Mouse (Mus musculus): Measurements from ENCODE around the gene Spns1. TPM values are rescaled to one million over a fixed set of nuclear protein-coding genes. Genes with fewer than 3 reads are reported as not detected.

Spns1 gene
- total RNA-seq (2014; rRNA removed) (97.1 and 119 TPM in 2 replicates), polyA plus RNA-seq (2015; fragmentation: Nextera tagmentation; extraction: Ambion mirVana) (88.9 and 89.5 TPM in 2 replicates)

DNA sequence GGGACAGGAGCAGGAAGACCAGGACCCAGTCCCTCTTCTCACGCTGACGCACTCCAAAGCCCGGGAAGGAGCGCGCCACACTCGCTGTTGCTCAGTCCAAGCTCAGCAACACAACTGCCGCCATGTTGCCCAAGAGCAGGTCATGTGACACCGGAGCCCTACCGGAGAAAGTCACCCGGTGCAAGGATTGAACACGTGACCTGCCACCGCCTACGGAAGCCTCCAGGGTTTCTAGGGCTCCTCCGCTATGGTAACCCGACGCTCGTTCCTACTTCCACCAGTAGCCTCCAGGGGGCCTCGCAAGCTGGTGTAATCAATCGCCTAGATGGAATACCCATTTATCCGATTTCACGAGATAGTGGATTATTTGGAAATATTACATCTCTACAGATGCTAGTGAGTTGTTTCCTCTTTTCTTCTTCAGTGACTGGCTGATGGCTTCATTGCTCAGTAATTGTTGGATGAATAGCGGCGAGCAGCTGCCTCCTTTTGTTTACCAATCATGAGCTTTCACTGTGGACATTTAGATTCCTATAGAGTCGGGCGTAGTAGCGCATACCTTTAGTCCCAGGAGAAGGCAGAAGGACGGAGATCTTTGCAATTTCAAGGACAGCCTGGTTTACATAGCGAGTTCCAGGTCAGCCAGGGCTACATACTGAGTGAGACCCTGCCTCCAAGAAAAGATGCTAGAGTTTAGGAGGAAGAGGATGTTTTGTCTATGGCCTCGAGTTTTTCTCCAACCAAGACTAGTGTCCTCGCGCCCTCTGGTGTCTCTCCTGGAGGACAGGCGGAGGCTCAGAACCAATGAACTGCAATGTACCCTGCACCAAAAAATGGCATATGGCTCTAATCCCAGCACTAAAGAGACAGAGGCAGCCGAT lies at the start of gene Spns1:
TSS of gene Spns1 (minus strand) at position 173 of the 881 bp plus-strand sequence.
- Histone ChIP-seq H3K36me3 (ENCODE audit: insufficient read depth, low read length) (peaks cover 12% of the 10 kb centered on the region), H3K4me1 (ENCODE audit: insufficient read depth, low read length) (peaks cover 8% of the 10 kb centered on the region; the same call in 1 of the 2 replicates), H3K9ac (replicated peaks; ENCODE audit: low read length, poor library complexity, severe bottlenecking) (peak within 1 kb of the TSS; percentile 82), H3K4me3 (ENCODE audit: low read depth, low read length) (peak within 1 kb of the TSS; percentile 91), H3K9me3 (ENCODE audit: low read length) (no peaks in the 10 kb centered on the region), H3K4me2 (ENCODE audit: low read depth, low read length, poor library complexity, severe bottlenecking) (peak within 1 kb of the TSS; percentile 96), H3K27me3 (ENCODE audit: insufficient read depth, low read length) (no peaks in the 10 kb centered on the region), H3K27ac (ENCODE audit: low read depth, low read length) (peak within 1 kb of the TSS; percentile 81)
- TF ChIP-seq CTCF (IDR thresholded peaks at IDR 0.05), result peak; percentile 91
- DNase-seq (ENCODE audit: low spot score), result peak; percentile 99
- peak; percentile 96 for ATAC-seq (ENCODE audit: low FRiP score)
- under 1% methylated on average over 33 of the region's 33 CpGs for WGBS

DNA sequence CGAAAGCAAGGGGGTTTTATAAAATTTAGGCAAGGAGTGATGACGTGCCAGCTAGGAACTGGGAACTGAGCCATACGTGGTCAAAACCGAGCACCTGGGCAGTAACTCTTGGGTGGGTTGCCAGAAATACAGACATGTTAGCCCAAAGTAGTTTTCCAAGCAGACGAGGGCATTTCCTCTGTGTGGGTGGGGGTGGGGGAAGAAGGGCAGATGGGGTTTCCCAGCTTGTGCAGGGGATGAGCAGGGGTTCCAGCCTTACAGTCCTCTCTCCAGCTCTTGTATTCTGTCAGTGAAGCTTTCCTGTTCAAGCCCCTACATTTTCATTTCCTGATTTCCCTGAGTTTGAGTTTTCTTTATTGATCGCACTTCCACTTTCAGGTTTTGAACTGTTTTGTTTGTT lies 46.9 kb upstream of the Spns1 start:
- Histone ChIP-seq H3K36me3 (ENCODE audit: insufficient read depth, low read length) (no peaks in the 10 kb centered on the region), H3K27ac (ENCODE audit: low read depth, low read length) (no peak overlapping the region), H3K9ac (replicated peaks; ENCODE audit: low read length, poor library complexity, severe bottlenecking) (no peak overlapping the region), H3K4me3 (ENCODE audit: low read depth, low read length) (no peak overlapping the region), H3K4me2 (ENCODE audit: low read depth, low read length, poor library complexity, severe bottlenecking) (no peak overlapping the region), H3K27me3 (ENCODE audit: insufficient read depth, low read length) (no peaks in the 10 kb centered on the region), H3K9me3 (ENCODE audit: low read length) (no peaks in the 10 kb centered on the region), H3K4me1 (ENCODE audit: insufficient read depth, low read length) (no peaks in the 10 kb centered on the region)
- no peak for DNase-seq (ENCODE audit: low spot score)
- no peak for TF ChIP-seq CTCF (IDR thresholded peaks at IDR 0.05)
- WGBS, result 87% methylated on average over 6 of the region's 6 CpGs
- no peak for ATAC-seq (ENCODE audit: low FRiP score)

DNA sequence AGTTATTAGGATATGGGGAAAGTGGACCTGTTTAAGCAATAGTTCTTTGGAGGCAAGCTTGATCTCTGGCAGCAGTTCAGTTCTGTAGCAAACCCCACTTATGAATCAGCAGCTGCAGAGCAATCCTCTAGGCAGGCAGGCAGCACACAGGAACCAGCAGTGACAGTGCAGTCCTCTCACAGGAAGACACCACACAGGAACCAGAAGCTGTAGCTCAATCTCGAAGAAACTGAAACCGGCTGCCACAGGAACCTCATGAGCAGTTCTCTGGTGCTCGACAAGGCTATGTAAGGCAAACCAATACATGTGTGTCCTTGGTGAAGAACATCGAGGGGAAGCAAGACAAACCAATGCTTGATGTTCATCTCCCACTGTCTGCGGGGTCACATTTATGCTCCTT lies 44.5 kb upstream of the Spns1 start:
- H3K27ac ChIP-seq (ENCODE audit: low read depth, low read length), result no peak overlapping the region
- H3K27me3 ChIP-seq (ENCODE audit: insufficient read depth, low read length), result no peaks in the 10 kb centered on the region
- no peaks in the 10 kb centered on the region for H3K4me1 ChIP-seq (ENCODE audit: insufficient read depth, low read length)
- H3K36me3 ChIP-seq (ENCODE audit: insufficient read depth, low read length), result no peaks in the 10 kb centered on the region
- TF ChIP-seq CTCF (IDR thresholded peaks at IDR 0.05), result no peak
- DNase-seq (ENCODE audit: low spot score) (no peak), ATAC-seq (ENCODE audit: low FRiP score) (no peak)
- H3K9ac ChIP-seq (replicated peaks; ENCODE audit: low read length, poor library complexity, severe bottlenecking), result no peak overlapping the region
- 91% methylated on average over 5 of the region's 5 CpGs for WGBS
- H3K9me3 ChIP-seq (ENCODE audit: low read length), result no peaks in the 10 kb centered on the region
- no peak overlapping the region for H3K4me3 ChIP-seq (ENCODE audit: low read depth, low read length)
- no peak overlapping the region for H3K4me2 ChIP-seq (ENCODE audit: low read depth, low read length, poor library complexity, severe bottlenecking)

DNA sequence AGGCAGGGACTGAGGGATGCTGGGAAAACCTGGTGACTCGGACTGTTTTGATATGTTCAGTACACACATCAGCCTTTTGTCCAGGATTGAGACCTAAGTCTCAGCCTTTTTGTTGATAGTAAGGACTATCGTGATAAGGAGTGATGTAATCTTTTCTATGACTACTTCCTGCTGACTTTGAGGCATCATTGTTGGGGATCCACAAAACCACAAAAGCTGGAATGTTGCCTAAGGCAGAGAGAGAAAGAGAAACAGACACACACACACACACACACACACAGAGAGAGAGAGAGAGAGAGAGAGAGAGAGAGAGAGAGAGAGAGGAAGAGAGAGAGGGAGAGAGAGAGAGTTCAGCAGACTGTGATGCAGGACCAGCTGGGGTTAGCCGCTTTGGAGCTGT lies 41.2 kb upstream of the Spns1 start:
- H3K9ac ChIP-seq (replicated peaks; ENCODE audit: low read length, poor library complexity, severe bottlenecking), result no peak overlapping the region
- H3K4me1 ChIP-seq (ENCODE audit: insufficient read depth, low read length), result no peaks in the 10 kb centered on the region
- ATAC-seq (ENCODE audit: low FRiP score) (no peak), DNase-seq (ENCODE audit: low spot score) (no peak)
- H3K36me3 ChIP-seq (ENCODE audit: insufficient read depth, low read length), result no peaks in the 10 kb centered on the region
- 68% methylated on average over 3 of the region's 3 CpGs for WGBS
- TF ChIP-seq CTCF (IDR thresholded peaks at IDR 0.05), result no peak
- no peak overlapping the region for H3K27ac ChIP-seq (ENCODE audit: low read depth, low read length)
- no peaks in the 10 kb centered on the region for H3K9me3 ChIP-seq (ENCODE audit: low read length)
- no peak overlapping the region for H3K4me2 ChIP-seq (ENCODE audit: low read depth, low read length, poor library complexity, severe bottlenecking)
- no peaks in the 10 kb centered on the region for H3K27me3 ChIP-seq (ENCODE audit: insufficient read depth, low read length)
- no peak overlapping the region for H3K4me3 ChIP-seq (ENCODE audit: low read depth, low read length)

DNA sequence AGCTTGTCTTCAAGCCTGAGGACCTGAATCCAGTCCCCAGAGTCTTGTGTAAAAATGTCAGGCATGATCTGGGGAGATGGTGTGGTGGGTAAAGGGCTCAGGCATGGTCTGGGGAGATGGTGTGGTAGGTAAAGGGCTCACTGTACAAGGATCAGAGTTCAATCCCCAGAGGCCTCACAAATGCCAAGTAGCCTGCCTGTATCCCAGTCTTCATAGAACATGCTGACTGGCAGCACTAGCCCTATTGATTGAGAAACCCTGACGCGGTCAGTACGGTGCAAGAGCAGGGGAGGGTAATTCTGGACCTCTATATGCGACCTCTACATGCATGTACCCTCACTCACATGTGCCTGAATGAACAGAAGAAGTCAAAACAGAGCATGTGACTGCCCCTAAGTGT lies 40.4 kb upstream of the Spns1 start:
- Histone ChIP-seq H3K27me3 (ENCODE audit: insufficient read depth, low read length) (no peaks in the 10 kb centered on the region), H3K9me3 (ENCODE audit: low read length) (no peaks in the 10 kb centered on the region), H3K27ac (ENCODE audit: low read depth, low read length) (no peak overlapping the region), H3K9ac (replicated peaks; ENCODE audit: low read length, poor library complexity, severe bottlenecking) (no peak overlapping the region), H3K36me3 (ENCODE audit: insufficient read depth, low read length) (no peaks in the 10 kb centered on the region), H3K4me1 (ENCODE audit: insufficient read depth, low read length) (no peaks in the 10 kb centered on the region), H3K4me2 (ENCODE audit: low read depth, low read length, poor library complexity, severe bottlenecking) (no peak overlapping the region), H3K4me3 (ENCODE audit: low read depth, low read length) (no peak overlapping the region)
- no peak for TF ChIP-seq CTCF (IDR thresholded peaks at IDR 0.05)
- WGBS, result 76% methylated on average over 4 of the region's 4 CpGs
- no peak for DNase-seq (ENCODE audit: low spot score)
- no peak for ATAC-seq (ENCODE audit: low FRiP score)

DNA sequence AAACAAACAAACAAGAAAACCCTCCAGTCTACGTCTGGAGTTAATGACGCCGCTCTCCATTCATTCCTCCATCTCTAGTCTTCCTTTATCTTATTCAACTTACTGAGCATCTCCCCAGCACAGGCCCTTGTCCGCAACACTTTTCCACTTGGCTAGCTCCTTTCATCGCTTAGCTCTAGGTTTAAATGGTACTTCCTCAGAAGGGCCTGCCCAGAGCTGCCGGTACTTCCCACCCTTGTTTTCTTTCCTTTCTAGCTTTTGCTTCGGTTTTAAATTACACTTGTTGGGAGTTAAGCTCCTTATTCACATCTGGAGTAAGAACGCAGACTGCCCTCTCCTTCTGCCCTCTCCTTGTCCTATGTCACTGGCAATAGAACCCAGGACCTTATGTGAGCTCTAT lies 39.8 kb upstream of the Spns1 start:
- TF ChIP-seq CTCF (IDR thresholded peaks at IDR 0.05), result no peak
- no peak overlapping the region for H3K4me2 ChIP-seq (ENCODE audit: low read depth, low read length, poor library complexity, severe bottlenecking)
- no peaks in the 10 kb centered on the region for H3K4me1 ChIP-seq (ENCODE audit: insufficient read depth, low read length)
- H3K27ac ChIP-seq (ENCODE audit: low read depth, low read length), result no peak overlapping the region
- WGBS, result 13% methylated on average over 8 of the region's 8 CpGs
- H3K27me3 ChIP-seq (ENCODE audit: insufficient read depth, low read length), result no peaks in the 10 kb centered on the region
- H3K9ac ChIP-seq (replicated peaks; ENCODE audit: low read length, poor library complexity, severe bottlenecking), result no peak overlapping the region
- no peak for DNase-seq (ENCODE audit: low spot score)
- H3K9me3 ChIP-seq (ENCODE audit: low read length), result no peaks in the 10 kb centered on the region
- ATAC-seq (ENCODE audit: low FRiP score), result no peak
- no peak overlapping the region for H3K4me3 ChIP-seq (ENCODE audit: low read depth, low read length)
- no peaks in the 10 kb centered on the region for H3K36me3 ChIP-seq (ENCODE audit: insufficient read depth, low read length)

All from midbrain, postnatal 0 days (tissue).